Mouse (Mus musculus): Measurements from ENCODE around the gene Rgp1.
"Not testable (repeated sequence)": the region's sequence is repeated elsewhere in the genome, so short reads cannot be mapped to it uniquely, and the experiment has no call there.

Rgp1 gene

GRCm38 (mm10) chr4:43593453-43593852, 14.9 kb downstream of the Rgp1 start:
- no peak for DNase-seq (ENCODE audit: low spot score in 2 of 2)

DNA sequence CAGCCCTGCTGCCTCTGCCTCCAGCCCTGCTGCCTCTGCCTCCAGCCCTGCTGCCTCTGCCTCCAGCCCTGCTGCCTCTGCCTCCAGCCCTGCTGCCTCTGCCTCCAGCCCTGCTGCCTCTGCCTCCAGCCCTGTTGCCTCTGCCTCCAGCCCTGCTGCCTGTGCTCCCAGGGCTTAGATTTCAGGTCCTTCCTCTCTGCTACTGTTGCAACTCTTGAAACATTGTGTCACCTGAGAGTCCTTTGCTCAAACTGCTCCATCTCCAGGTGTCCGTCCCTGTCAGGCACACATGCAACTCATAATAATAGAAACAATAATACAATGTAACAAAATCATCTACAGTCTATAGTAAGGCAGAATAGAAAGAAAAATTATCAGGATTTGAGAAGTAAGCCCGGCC, 18.1 kb downstream of the Rgp1 start:
- not testable (repeated sequence) for DNase-seq (ENCODE audit: low spot score in 2 of 2)

- DNase-seq (ENCODE audit: low spot score in 2 of 2) = no peak
These were observed 19.7 kb downstream of the Rgp1 start for GRCm38 (mm10) chr4:43598200-43598599.

GRCm38 (mm10) chr4:43598650-43599380, 20.3 kb downstream of the Rgp1 start:
- DNase-seq (ENCODE audit: low spot score in 2 of 2) = no peak

GRCm38 (mm10) chr4:43600195-43600934, 21.9 kb downstream of the Rgp1 start:
- DNase-seq (ENCODE audit: low spot score in 2 of 2) = no peak

DNA sequence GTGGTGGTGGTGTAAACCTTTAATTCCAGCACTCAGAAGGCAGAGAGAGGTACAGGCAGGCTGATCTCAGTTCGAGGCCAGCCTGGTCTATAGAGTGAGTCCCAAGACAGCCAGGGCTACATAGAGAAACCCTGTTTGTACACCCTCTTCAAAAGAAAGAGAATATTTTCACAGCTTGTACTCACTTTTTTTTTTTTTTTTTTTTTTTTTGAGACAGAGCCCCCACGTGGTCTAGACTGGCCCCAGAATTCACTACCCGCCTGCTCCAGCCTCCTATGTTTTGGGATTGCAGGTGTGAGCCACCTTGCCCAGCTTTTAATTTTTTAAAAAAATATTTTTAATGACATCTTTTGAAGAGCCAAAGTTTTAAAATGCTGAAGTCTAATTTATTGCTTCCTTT, 25.6 kb downstream of the Rgp1 start:
- DNase-seq (ENCODE audit: low spot score in 2 of 2) = no peak

DNA sequence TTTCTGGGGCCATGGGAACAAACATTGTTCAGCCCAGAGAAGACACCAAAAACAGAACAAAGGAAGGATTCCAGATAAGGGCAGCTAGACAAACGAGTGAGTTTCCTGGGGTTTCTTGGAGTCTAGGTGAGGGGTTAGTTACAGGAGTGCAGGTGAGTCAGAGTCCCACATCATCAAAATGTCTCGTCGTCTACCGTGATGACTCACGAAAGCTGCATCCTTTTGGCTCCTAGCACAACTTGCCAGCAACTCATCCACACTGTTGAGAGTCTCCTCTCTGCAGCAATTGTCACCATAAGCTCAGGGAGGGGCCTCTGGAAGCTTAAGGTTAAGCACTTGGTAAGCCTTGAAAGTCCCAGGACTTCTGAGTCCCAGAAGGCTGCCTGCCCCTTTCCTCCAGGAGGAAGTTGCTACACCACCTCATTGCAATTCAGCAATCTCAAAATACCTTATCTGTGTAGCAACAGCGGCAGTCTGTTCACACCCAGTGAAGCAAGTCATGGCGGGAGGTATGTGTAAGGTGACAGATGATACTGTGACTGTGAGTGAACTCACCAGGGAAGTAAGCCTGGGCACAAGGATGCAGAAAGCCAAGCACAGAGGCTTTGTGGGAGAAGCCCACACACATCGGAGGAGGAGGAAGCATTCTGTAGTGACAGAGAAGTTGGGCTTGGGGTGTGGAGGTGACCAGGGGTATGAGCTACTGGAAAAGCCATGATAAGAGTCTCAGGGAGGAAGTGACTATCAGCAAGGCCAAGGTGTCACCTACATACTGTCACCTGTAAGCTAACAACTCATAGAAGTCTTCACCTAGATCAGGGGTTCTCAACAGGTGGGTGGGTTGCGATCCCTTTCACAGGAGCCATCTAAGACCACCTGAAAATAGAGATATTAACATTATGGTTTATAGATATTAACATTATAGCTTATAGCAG, 26.5 kb downstream of the Rgp1 start:
- no peak for DNase-seq (ENCODE audit: low spot score in 2 of 2)

GRCm38 (mm10) chr4:43612534-43612933, 34.0 kb downstream of the Rgp1 start:
- DNase-seq (ENCODE audit: low spot score in 2 of 2) = no peak

GRCm38 (mm10) chr4:43613060-43613730, 34.7 kb downstream of the Rgp1 start:
- no peak for DNase-seq (ENCODE audit: low spot score in 2 of 2)

DNA sequence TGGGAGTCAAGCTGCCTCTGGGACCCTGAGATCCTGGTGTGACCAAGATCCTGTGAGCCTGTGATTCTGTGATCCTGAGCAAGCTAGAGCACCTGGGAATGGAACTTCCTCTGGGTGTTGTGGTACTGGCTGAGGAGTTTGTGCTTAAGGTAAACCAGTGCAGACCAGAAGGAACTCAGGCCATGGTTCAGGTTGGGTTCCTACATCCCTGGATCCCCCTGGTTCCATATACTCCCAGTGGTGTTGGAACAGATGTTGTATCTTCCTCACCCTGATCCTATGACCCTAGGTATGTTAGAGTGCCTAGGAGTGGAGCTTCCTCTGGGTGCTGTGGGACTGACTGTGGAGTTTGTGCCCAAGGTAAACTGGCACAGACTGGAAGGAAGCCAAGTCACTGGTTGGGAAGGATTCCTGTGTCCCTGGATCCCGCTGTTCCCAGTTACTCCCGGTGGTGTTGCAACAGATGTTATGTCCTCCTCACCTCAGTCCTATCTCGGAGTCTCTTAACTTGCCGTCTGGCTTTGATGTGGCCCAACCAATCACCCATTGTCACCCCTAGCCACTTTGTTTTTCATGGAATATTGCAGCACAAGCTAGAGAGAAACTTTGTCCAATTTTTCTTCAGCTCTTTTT, 41.7 kb downstream of the Rgp1 start:
- no peak for DNase-seq (ENCODE audit: low spot score in 2 of 2)

GRCm38 (mm10) chr4:43629106-43629817, 50.7 kb downstream of the Rgp1 start:
- DNase-seq (ENCODE audit: low spot score in 2 of 2) = no peak

DNA sequence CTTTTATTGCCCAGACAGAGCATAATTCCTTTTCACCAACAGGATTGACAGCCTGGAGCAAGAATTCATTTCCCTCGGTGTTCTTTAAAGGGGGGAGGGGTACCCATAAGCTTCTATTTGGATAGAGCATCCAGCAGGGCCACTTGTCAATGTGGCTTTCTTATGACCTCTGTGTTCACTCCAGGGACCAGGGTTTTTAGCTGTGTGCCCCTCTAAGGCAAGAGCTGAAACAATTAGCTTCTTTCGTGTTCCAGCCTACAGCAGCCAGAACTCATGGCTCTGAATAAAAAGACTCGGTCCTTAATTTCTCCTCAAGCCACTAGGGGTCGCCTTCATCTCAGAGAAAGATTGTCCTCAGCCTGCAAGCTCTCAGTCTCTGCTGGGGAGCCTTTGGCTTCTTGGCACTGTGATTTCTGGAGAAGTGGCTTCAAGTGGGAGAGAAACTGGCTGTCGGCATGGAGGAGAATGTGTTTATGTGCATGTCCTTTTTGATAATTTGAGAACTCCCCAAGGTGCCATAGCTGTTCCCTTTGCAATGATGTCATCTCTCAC, 51.6 kb downstream of the Rgp1 start:
- DNase-seq (ENCODE audit: low spot score in 2 of 2) = peak; percentile 90 to 94

DNA sequence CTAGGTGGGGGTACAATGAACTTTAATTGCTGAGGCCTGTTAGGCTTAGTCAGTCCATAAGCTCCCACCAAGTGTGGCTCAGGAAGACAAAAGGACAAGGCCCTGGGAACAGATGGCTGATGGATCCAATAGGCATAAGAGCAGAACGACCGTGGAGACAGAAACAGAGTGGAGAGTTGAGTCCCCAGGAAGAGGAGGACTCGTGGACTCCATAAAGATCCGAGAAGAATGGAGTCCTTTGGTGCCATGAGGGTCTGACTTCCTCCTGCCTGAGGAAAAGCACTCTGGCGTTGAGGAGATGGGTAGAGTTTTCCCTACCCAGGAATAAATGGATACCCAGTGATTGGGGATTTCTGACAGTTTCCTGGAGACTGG, 52.1 kb downstream of the Rgp1 start:
- DNase-seq (ENCODE audit: low spot score in 2 of 2) = no peak

DNA sequence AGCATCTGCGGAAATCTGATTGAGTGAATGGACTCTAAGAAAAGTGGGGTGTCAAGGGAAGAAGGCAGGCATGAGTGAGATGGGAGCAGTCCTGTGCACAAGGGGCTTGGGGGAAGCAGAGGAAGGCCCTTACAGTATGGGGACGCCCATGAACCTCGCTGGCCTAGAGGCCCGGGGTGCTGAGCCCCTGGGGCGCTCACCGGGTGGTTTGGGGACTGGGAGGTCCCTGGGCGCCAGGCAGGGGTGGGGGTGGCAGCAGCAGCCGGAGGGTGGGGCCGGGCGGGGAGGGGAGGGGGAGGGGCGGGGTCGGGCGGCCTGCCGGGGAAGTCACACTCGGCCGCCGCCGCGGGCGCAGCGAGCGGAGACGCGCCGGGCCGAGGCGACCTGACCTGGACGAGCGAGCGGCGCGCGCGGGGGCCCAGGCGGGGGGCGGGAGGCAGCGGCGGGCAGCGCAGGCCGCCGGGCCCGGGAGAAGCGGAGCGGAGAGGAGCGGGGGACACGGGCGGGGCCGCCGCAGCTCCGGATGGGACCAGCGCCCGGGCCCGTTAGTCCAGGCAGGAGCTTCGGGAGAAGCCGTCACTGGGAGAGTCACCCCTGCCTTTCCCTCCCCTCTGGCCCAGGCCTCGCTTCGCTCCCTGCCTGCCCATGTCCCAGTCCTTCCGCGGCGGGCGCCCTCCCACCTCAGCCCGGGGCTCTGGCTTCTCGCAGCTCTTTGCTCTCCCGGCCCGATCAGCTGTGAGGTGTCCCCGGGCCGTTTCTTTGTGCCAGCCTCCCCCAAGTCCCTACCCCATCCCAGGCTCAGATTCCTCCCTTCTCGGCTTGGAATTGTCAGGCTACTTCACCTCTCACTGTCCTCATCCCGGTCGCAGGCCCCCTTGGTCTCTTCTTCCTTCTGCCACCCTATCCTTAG, 52.8 kb downstream of the Rgp1 start, which contains the start of gene Npr2:
TSS of gene Npr2 (plus strand) at position 890 of the 910 bp plus-strand sequence.
- peak in 1 of 2 experiments; percentile 41 for DNase-seq (ENCODE audit: low spot score in 2 of 2)

- DNase-seq (ENCODE audit: low spot score in 2 of 2) = no peak
These were observed 53.7 kb downstream of the Rgp1 start for GRCm38 (mm10) chr4:43631956-43632920.

DNA sequence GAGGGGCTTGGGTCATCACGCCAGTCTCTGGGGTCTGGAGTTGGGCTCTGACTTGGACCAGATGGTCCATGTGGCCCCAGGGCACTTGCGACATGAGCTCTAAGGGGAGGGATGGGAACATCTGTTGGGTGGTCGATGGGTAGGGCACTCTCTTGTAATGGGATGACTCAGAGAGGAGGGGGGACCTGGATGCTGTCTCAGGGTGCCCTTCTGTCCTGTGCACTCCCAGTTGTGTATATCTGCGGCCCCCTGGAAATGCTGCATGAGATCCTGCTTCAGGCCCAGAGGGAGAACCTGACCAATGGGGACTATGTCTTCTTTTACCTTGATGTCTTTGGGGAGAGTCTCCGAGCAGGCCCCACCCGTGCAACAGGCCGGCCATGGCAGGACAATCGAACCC, 54.8 kb downstream of the Rgp1 start:
- DNase-seq (ENCODE audit: low spot score in 2 of 2) = no peak

- DNase-seq (ENCODE audit: low spot score in 2 of 2) = no peak
These were observed 55.2 kb downstream of the Rgp1 start for GRCm38 (mm10) chr4:43633736-43634135.

Data from right cerebral cortex, adult 2 months (tissue).